Mouse (Mus musculus): ENCODE measurements at regions not wholly inside any gene's neighbourhood (a gene's known extent, or its start where the extent isn't known, plus 50 kb on each side); places are given as distances from the start of the nearest gene placed in this dataset.

DNA sequence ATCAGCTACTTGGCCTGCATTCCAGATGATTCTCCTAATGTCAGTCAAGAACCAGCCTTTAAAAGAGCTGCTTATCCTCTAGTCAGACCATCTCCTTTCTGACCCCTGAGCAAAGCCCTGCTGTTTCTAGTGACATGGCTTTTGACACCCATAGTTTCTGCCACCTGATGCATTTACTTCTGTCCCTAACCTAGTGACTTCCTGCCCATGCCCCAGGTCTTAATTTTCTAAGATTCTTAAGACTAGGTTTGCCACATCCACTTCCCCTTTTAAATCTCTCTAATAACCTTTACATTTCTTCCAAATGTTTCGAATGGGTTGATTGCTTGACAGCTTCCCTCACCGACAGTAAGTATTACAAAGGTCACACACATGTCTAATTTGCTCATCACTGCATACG lies 321.1 kb upstream of the Trib2 start:
- peak; percentile 38 to 41; a peak in 1 of 4 replicates for ATAC-seq (replicated peaks in 1 of 2; ENCODE audit: insufficient read depth in 1 of 2, low FRiP score in 2 of 2, low TSS enrichment in 1 of 2, low read depth in 1 of 2, poor library complexity in 2 of 2, severe bottlenecking in 2 of 2)

DNA sequence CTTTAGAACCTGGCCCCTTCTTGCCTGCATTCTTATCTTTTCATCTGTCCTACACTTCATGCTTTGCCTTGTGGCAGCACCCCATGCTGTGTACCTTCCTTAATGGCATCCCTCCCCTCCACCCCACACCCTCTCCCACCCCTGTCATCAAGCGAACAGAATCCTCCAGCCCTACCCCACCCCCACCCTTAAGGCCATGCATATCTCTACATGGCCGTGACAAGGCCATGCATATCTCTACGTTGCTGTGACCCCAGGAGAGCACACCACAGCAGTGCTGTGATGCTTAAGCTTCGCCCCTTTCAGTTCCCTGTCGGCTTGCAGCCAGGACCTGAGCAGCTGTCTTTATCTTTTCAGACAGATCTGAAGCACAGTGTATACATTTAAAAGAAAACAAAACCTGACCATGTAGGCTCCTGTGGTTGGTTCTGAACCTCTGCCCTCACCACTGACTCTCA lies 319.5 kb upstream of the Trib2 start:
- peak; percentile 13 to 26; a peak in 1 of 4 replicates for ATAC-seq (replicated peaks in 1 of 2; ENCODE audit: insufficient read depth in 1 of 2, low FRiP score in 2 of 2, low TSS enrichment in 1 of 2, low read depth in 1 of 2, poor library complexity in 2 of 2, severe bottlenecking in 2 of 2)

DNA sequence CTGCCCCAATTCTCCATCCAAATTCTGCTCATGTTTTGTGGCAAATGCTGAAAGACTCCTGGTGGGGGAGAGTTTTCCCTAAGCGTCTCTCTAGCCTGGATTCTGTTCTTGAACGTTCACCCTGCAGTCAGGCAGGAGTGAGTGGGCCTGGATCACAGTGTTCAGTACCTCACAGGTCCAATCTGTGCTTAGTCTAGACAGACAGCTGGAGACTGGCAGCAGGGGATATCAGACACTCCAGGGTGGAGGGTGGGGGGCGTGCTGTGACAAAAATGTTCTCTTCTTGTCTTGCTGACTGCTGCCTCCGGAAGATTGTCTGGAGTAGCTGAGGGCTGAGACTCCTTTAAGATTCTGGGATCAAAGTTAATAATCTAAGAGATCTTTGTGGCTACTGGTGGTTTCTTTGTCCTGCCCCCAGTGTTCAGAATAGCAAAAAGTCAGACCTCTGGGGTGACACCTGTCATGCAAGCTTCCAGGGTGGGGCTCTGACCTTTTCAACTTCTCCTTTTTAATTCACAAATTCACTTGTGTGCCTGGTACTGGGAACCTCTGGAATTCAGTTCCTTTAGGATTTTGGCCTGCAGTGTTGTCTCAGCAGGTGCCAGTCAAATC lies 319.0 kb upstream of the Trib2 start:
- ATAC-seq (replicated peaks in 1 of 2; ENCODE audit: insufficient read depth in 1 of 2, low FRiP score in 2 of 2, low TSS enrichment in 1 of 2, low read depth in 1 of 2, poor library complexity in 2 of 2, severe bottlenecking in 2 of 2): no peak

DNA sequence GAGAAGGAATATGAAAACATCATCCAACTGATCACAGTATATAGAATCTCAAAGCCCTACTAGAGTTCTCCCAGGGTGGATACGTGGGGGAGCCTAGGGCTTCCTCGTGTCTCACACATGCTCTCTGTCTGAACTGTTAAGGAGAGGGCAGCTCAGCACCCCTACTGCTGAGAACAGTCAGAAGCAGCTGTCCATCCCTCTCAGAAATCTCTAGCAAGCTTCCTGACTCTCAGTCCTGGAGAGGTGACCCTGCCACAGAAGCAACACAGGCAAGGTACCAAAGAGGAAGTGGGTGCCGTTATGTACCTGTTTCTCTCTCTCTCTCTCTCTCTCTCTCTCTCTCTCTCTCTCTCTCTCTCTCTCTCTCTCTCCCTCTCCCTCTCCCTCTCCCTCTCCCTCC lies 317.7 kb upstream of the Trib2 start:
- ATAC-seq (replicated peaks in 1 of 2; ENCODE audit: insufficient read depth in 1 of 2, low FRiP score in 2 of 2, low TSS enrichment in 1 of 2, low read depth in 1 of 2, poor library complexity in 2 of 2, severe bottlenecking in 2 of 2): peak in 1 of 2 experiments; percentile 15; a peak in 1 of 4 replicates

DNA sequence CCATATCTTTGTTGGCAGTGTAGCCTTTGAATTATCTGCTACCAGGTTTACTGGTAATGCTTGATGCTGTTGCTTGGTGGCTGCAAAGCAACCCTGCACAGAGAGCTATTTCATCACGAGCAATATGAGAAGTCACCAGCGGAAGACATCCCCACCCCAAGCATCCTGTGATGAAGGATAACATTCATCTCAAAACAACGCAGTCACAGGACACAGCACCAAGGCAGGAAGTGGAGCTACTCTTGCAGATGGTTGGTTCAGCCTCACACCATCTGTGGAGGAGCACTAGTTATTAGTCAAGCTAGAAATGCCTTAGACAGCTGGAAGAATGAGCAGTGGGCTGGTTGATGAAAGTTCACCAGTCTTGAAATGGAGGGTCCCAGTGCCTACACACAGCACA lies 316.5 kb upstream of the Trib2 start:
- peak in 1 of 2 experiments; percentile 32; a peak in 1 of 4 replicates for ATAC-seq (replicated peaks in 1 of 2; ENCODE audit: insufficient read depth in 1 of 2, low FRiP score in 2 of 2, low TSS enrichment in 1 of 2, low read depth in 1 of 2, poor library complexity in 2 of 2, severe bottlenecking in 2 of 2)

DNA sequence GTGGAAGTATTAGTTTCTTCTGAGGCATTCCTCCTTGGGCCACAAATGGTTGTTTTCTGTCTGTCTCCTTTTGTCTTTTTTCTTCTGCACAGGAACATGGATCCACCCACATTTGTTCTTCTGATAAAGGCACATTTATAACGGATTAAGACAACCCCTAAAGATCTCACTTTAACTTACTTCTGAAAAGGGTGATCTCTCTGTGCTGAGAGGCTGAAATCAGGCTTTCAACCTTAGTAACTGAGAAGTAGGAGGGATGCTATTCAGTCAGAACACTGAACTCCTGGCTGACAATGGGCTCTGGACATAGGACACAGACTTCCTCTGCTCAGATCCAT lies 315.0 kb upstream of the Trib2 start:
- ATAC-seq (replicated peaks in 1 of 2; ENCODE audit: insufficient read depth in 1 of 2, low FRiP score in 2 of 2, low TSS enrichment in 1 of 2, low read depth in 1 of 2, poor library complexity in 2 of 2, severe bottlenecking in 2 of 2): no peak

DNA sequence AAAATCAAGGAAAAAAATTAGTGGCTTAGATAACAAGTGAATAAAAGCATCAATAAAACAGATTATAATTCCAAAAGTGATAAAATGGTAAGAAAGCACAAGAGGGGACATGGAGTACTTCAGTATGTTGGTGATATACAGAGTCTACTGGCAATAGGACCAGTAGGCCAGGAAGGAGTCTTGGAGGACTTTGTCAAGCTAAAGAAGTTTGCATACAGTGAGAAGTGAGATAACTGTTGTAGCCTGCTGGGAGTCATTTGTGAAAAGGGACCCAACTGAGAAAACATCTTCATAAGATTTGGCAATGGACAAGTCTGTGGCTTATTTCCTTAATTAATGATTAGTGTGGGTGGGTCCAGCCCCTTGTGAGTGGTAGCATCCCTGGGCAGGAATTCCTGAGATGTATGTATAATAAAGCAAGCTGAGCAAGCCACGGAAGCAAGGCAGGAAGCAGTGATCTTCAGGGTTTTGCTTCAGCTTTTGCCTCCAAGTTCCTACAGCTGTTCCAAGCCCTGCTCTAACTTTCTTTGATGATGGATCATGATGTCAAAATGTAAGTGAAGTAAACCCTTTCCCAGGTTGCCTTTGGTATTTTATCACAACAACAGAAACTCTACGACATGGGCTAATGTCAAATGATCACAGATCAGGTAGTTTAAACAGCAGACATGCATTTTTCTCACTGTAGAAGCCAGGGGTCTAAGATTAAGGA lies 314.5 kb upstream of the Trib2 start:
- no peak for ATAC-seq (replicated peaks in 1 of 2; ENCODE audit: insufficient read depth in 1 of 2, low FRiP score in 2 of 2, low TSS enrichment in 1 of 2, low read depth in 1 of 2, poor library complexity in 2 of 2, severe bottlenecking in 2 of 2)

DNA sequence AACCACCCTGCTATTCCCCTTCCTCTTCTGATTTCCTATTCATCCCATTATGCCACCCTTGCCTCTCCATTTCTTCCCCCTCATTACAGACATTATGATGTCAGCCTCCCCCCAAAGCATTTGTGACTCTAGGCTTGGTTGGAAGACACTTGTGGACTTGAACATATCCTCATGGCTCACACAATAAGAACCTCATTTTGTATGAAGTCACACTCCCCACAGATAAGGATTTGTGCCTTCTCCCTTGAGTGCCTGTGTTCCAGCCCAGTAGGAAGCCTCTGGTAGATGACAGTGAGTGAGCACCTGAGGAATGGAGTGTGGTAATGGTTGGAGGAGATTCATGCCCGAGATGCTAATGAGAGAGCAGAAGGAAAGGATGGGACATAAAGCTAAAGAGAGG lies 313.9 kb upstream of the Trib2 start:
- no peak for ATAC-seq (replicated peaks in 1 of 2; ENCODE audit: insufficient read depth in 1 of 2, low FRiP score in 2 of 2, low TSS enrichment in 1 of 2, low read depth in 1 of 2, poor library complexity in 2 of 2, severe bottlenecking in 2 of 2)

DNA sequence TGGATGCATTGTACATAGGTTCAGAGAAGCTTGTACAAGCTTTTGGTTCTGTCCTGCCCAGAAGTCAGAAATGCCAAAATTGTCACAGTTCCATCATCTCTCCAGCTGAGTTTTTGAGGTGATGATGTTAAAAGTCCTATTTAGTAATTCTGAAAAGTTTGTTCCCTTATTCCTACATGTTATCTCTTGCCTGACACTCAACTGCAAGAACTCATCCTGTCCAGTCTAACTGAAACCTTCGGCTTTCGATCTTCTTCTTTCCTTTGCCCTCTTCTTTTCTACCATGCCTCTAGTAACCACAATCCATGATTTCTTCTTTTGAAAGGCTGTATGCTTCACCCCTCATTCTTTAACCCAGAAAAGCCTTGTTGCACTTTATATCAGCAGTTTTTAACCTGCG lies 313.2 kb upstream of the Trib2 start:
- no peak for ATAC-seq (replicated peaks in 1 of 2; ENCODE audit: insufficient read depth in 1 of 2, low FRiP score in 2 of 2, low TSS enrichment in 1 of 2, low read depth in 1 of 2, poor library complexity in 2 of 2, severe bottlenecking in 2 of 2)

DNA sequence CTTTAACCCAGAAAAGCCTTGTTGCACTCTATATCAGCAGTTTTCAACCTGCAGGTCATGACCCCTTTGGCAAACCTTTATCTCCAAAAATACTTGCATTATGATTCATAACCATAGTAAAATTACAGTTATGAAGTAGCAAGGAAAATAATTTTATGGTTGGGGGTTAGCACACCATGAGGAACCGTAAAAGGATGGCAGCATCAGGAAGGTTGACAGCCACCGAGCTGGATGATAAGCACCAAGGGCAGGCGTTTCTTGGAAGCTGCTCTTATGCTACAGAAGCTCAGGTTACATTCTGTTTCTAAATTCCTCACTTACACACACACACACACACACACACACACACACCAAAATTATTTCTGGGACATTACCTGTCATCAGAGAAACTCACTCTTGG lies 312.5 kb upstream of the Trib2 start:
- ATAC-seq (replicated peaks in 1 of 2; ENCODE audit: insufficient read depth in 1 of 2, low FRiP score in 2 of 2, low TSS enrichment in 1 of 2, low read depth in 1 of 2, poor library complexity in 2 of 2, severe bottlenecking in 2 of 2): no peak

DNA sequence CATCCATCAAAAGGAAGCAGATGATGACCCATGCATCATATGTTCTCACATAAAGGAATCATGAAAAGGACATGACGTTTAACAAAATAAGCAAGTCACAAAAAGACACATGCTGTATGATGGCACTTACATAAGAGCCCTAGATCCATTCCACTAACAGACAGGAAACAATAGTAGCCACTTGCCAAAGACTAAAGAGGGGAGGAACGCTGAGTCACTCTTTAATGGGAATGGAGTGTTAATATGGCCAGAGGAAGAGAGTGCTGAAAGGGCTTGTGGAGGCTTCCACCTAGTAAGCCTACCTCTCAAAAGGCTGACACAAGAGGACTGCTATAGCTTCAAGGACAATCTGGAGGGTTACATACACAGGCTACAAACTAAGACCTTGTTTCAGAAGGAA lies 308.2 kb upstream of the Trib2 start:
- ATAC-seq (replicated peaks in 1 of 2; ENCODE audit: insufficient read depth in 1 of 2, low FRiP score in 2 of 2, low TSS enrichment in 1 of 2, low read depth in 1 of 2, poor library complexity in 2 of 2, severe bottlenecking in 2 of 2): peak; percentile 51 to 55; a peak in 3 of 4 replicates

DNA sequence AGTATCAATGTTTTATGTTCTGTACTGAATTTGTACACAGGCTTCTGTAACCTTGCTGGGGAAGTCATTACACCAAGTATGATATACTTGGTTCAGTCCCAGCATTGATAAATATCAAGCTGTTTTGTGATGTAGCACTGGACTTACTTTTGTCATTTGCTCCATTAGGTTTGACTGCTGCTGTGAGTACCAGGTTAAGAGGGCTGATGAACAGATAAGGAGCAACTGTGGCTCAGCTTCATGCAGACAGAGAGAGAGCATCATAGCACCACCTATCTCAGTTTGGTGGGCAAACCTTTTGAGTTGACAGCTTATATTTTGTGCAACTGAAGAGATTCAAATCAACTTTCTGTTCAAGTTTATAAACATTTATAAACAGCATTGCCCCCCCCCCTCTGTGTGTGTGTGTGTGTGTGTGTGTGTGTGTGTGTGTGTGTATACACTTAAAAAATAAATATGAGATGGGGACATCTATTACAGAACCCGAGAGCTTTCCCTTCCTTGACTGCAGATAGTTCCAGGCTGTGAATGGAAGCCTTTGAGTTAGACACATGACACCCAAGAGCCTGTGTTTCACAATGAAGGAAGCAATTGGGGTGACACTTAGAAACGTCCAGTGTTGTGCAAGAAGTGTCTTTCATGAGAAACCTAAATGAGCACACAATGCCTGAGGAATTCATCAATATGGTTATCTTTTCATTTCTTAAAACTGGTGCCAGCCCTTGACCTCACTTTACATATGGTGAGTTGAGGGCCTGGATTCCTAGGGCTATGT lies 305.8 kb upstream of the Trib2 start:
- ATAC-seq (replicated peaks in 1 of 2; ENCODE audit: insufficient read depth in 1 of 2, low FRiP score in 2 of 2, low TSS enrichment in 1 of 2, low read depth in 1 of 2, poor library complexity in 2 of 2, severe bottlenecking in 2 of 2): peak; percentile 56 to 58; a peak in 2 of 4 replicates

DNA sequence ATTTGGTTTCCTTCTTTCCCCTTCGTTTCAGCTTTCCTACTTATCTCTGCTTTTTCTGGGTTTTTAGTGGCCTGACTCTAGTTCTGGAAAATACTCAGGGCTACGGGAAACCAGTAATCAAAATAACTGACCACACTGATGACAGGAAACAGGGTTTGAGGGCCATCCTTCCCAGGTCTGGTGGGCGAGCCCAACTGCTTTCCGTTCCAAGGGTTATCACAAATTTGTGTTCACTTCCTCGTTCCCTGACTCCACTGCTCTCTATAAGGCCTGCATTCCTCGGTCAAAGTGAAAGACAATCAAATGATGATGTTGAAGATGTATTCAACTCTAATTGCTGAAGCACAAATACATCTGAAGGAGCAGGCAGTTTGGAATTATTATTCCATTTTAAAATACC lies 305.1 kb upstream of the Trib2 start:
- ATAC-seq (replicated peaks in 1 of 2; ENCODE audit: insufficient read depth in 1 of 2, low FRiP score in 2 of 2, low TSS enrichment in 1 of 2, low read depth in 1 of 2, poor library complexity in 2 of 2, severe bottlenecking in 2 of 2): peak; percentile 39 to 57; a peak in 2 of 4 replicates

DNA sequence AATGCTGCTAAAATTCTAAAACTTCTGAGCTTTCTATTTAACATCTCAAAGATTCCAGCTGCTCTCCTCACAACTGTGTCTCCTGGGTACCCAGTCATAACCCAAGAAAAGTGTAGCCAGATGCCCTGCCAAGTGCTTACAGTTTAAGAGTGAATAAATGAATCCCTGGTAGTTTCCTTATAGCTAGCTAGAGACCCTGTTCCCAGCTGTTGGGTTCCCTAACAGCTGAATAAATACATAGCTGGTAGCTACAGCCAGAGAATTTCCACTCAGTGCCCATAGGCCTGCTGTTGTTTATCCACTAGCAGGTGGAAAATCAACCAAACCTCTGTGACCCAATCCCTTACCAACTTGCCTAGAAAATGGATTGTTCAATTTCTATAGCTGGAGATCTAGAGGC lies 302.0 kb upstream of the Trib2 start:
- ATAC-seq (replicated peaks in 1 of 2; ENCODE audit: insufficient read depth in 1 of 2, low FRiP score in 2 of 2, low TSS enrichment in 1 of 2, low read depth in 1 of 2, poor library complexity in 2 of 2, severe bottlenecking in 2 of 2): no peak

DNA sequence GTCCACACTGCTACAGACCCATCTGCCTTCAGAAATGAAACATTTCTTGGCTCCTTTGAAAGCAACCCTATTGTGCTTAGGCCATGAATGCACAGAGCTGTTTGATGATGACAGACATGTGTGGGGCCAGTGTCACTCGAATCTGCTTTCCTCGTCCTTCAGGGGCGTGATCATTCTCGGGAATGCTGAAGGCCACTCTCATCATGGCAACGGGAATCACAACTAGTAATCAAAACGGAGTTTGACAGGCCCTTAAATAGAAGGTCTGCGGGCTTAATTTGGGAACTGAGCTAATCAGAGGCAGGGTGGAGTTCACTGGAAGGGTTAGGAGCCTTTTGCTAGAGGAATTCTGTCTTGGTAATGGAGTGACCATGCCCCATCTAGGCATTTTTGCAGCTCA lies 290.2 kb upstream of the Trib2 start:
- no peak for ATAC-seq (replicated peaks in 1 of 2; ENCODE audit: insufficient read depth in 1 of 2, low FRiP score in 2 of 2, low TSS enrichment in 1 of 2, low read depth in 1 of 2, poor library complexity in 2 of 2, severe bottlenecking in 2 of 2)

DNA sequence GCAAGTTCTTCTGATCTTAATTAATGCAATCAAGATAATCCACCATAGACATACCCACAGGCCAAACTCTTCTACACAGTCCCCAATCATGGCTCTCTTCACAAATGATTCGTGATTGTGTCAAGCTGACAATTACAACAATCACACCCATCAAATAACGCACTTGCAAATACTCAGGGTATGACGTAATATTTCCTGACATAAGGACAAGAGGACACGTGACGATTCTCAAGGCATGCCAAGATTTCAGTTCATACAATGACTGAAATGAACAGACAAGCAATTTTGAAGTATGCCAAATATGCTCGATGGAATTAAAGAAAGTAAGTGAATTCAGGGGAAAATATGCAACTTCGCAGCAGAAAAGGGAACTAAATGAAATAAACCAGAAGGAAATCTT lies 282.1 kb upstream of the Trib2 start:
- ATAC-seq (replicated peaks in 1 of 2; ENCODE audit: insufficient read depth in 1 of 2, low FRiP score in 2 of 2, low TSS enrichment in 1 of 2, low read depth in 1 of 2, poor library complexity in 2 of 2, severe bottlenecking in 2 of 2): no peak

DNA sequence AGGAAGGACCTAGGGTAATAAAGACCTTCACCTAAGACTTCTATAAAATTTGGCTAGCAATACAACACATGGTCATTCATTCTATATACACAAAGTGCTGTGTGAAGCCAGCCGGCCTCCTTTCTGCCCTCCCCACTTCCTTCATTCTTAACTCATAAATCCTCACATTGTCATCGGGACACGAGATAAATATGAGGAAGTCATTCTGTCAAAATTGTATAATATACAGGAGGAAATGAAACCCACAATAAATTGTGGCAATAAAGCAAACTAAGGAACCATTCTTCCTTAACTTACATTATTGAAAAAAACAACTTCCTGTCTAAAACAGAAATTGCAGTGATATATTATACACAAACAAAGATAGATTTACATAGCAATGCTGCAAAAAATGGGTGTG lies 275.9 kb upstream of the Trib2 start:
- ATAC-seq (replicated peaks in 1 of 2; ENCODE audit: insufficient read depth in 1 of 2, low FRiP score in 2 of 2, low TSS enrichment in 1 of 2, low read depth in 1 of 2, poor library complexity in 2 of 2, severe bottlenecking in 2 of 2): peak; percentile 96

DNA sequence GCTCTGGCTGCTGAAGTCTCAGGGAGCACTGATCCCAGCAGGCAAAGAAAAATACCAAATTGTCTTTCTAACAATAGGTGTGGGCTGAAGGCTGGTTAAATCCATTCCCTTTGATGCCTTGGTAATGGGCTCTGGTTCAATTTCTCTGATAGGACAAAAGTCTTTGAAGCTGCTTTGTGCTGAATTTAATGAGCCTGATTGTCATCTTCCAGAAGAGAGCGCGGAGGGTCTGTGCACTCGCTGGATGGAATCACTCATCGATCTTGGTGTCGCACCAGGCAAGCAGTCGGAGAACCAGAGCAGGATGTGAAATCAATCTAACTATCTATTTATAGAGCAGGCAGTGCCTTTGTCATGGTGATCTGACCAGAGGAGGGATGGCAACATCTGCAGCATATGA lies 274.6 kb upstream of the Trib2 start:
- no peak for ATAC-seq (replicated peaks in 1 of 2; ENCODE audit: insufficient read depth in 1 of 2, low FRiP score in 2 of 2, low TSS enrichment in 1 of 2, low read depth in 1 of 2, poor library complexity in 2 of 2, severe bottlenecking in 2 of 2)
